Mouse (Mus musculus) neural tube, embryonic 14.5 days (tissue): Measurements from ENCODE around the gene Neurog1. TPM values are rescaled to one million over a fixed set of nuclear protein-coding genes. Genes with fewer than 3 reads are reported as not detected.

Source experiments
- ATAC-seq: fragments of 200-750 bp; cut with Nextera tagmentation; 2 replicates; pipeline ENCODE4 v1.8.0; 2017; ENCODE audit warnings: low read depth, mild to moderate bottlenecking, moderate TSS enrichment, moderate library complexity
- H3K27ac ChIP-seq: fragments of 300-500 bp; sonication (generic); 2 replicates; pipeline ENCODE4 v1.5.1; 2014; ENCODE audit warnings: low read depth, mild to moderate bottlenecking, control low read depth, low read length, moderate library complexity, mixed read lengths
- H3K27me3 ChIP-seq: fragments of 300-500 bp; sonication (generic); 2 replicates; pipeline ENCODE4 v1.6.1; 2014; ENCODE audit warnings: low read length; ENCODE audit not compliant: control insufficient read depth, insufficient read depth
- H3K36me3 ChIP-seq: fragments of 300-500 bp; sonication (generic); 2 replicates; pipeline ENCODE4 v1.6.1; 2014; ENCODE audit warnings: low read length, mixed read lengths; ENCODE audit not compliant: control insufficient read depth, insufficient read depth
- H3K4me1 ChIP-seq: fragments of 300-500 bp; sonication (generic); 2 replicates; pipeline ENCODE4 v1.6.1; 2014; ENCODE audit warnings: low read length; ENCODE audit not compliant: control insufficient read depth, insufficient read depth
- H3K4me2 ChIP-seq: fragments of 300-500 bp; sonication (generic); 2 replicates; pipeline ENCODE4 v1.6.1; 2014; ENCODE audit warnings: mild to moderate bottlenecking, low read depth, low read length, control low read depth
- H3K4me3 ChIP-seq: fragments of 300-500 bp; sonication (generic); 2 replicates; pipeline ENCODE4 v1.5.1; 2014; ENCODE audit warnings: low read depth, low read length, control low read depth, mixed read lengths
- H3K9ac ChIP-seq: fragments of 300-500 bp; sonication (generic); replicated peaks from 2 replicates; pipeline ENCODE4 v1.6.1; 2014; ENCODE audit warnings: low read depth, mild to moderate bottlenecking, control low read depth, low read length, mixed read lengths
- H3K9me3 ChIP-seq: fragments of 300-500 bp; sonication (generic); 2 replicates; pipeline ENCODE4 v1.6.1; 2016; ENCODE audit warnings: low read length; ENCODE audit not compliant: control insufficient read depth
- WGBS: fragments of 180-500 bp; shearing (Covaris S2); extraction: QIAGEN DNeasy Blood & Tissue Kit; methylation state at CpG from one replicate; pipeline ENCODE4 v1.1.7; 2014; 5-methylcytosine and 5-hydroxymethylcytosine counted together
- polyA plus RNA-seq: library from polyadenylated mRNA; unstranded; fragments of >200 nt; fragmentation: Nextera tagmentation; extraction: Ambion mirVana; gene quantifications from 2 replicates; pipeline ENCODE4 v1.2.1, GENCODE M21; 2014

Neurog1 gene
- polyA plus RNA-seq, 1 experiment from 2014 or later, result 0.16 TPM

- peak overlapping the region; percentile 39 for H3K4me2 ChIP-seq
These were observed 613 bp downstream of the Neurog1 start for GRCm38 (mm10) chr13:56251176-56251923.

GRCm38 (mm10) chr13:56250551-56251161, 1.3 kb downstream of the Neurog1 start:
- no peak for ATAC-seq
- no peaks in the 10 kb centered on the region for H3K9me3 ChIP-seq
- H3K4me1 ChIP-seq, result peaks cover 4% of the 10 kb centered on the region; the same call in 1 of the 2 replicates
- H3K4me3 ChIP-seq, result no peak overlapping the region
- 2% methylated on average over 14 of the region's 14 CpGs for WGBS
- H3K9ac ChIP-seq, result no peak overlapping the region
- H3K36me3 ChIP-seq, result no peaks in the 10 kb centered on the region
- no peak overlapping the region for H3K27ac ChIP-seq
- H3K27me3 ChIP-seq, result peaks cover 77% of the 10 kb centered on the region
- no peak overlapping the region for H3K4me2 ChIP-seq

More at GRCm38 (mm10) chr13:56251176-56251923, 613 bp downstream of the Neurog1 start:
- ATAC-seq, result no peak
- no peaks in the 10 kb centered on the region for H3K9me3 ChIP-seq
- WGBS, result under 1% methylated on average over 58 of the region's 59 CpGs
- H3K4me3 ChIP-seq, result peak overlapping the region; percentile 19
- no peak overlapping the region for H3K9ac ChIP-seq
- H3K27ac ChIP-seq, result no peak overlapping the region
- peaks cover 81% of the 10 kb centered on the region for H3K27me3 ChIP-seq
- H3K4me1 ChIP-seq, result peaks cover 4% of the 10 kb centered on the region; the same call in 1 of the 2 replicates
- no peaks in the 10 kb centered on the region for H3K36me3 ChIP-seq

- ATAC-seq, result no peak
- Histone ChIP-seq H3K4me3 (no peak overlapping the region), H3K36me3 (no peaks in the 10 kb centered on the region), H3K9me3 (no peaks in the 10 kb centered on the region), H3K4me1 (peaks cover 4% of the 10 kb centered on the region; the same call in 1 of the 2 replicates), H3K4me2 (no peak overlapping the region), H3K9ac (no peak overlapping the region), H3K27me3 (peaks cover 68% of the 10 kb centered on the region), H3K27ac (no peak overlapping the region)
- under 1% methylated on average over 13 of the region's 13 CpGs for WGBS
These were observed 2.2 kb downstream of the Neurog1 start for GRCm38 (mm10) chr13:56249593-56250341.

- H3K9me3 ChIP-seq, result no peaks in the 10 kb centered on the region
- H3K27ac ChIP-seq, result no peak overlapping the region
- H3K4me1 ChIP-seq, result no peaks in the 10 kb centered on the region
- H3K4me3 ChIP-seq, result no peak overlapping the region
- 84% methylated on average over 5 of the region's 5 CpGs for WGBS
- H3K9ac ChIP-seq, result no peak overlapping the region
- peaks cover 17% of the 10 kb centered on the region for H3K27me3 ChIP-seq
- no peak for ATAC-seq
- H3K36me3 ChIP-seq, result no peaks in the 10 kb centered on the region
- H3K4me2 ChIP-seq, result no peak overlapping the region
These were observed 8.9 kb downstream of the Neurog1 start for GRCm38 (mm10) chr13:56243104-56243503.

GRCm38 (mm10) chr13:56240012-56240770, 11.8 kb downstream of the Neurog1 start:
- WGBS, result 60% methylated on average over 16 of the region's 16 CpGs
- Histone ChIP-seq H3K36me3 (no peaks in the 10 kb centered on the region), H3K27me3 (no peaks in the 10 kb centered on the region), H3K4me2 (no peak overlapping the region), H3K4me3 (no peak overlapping the region), H3K9ac (no peak overlapping the region), H3K9me3 (no peaks in the 10 kb centered on the region), H3K4me1 (no peaks in the 10 kb centered on the region), H3K27ac (no peak overlapping the region)
- no peak for ATAC-seq

- H3K36me3 ChIP-seq, result no peaks in the 10 kb centered on the region
- ATAC-seq, result no peak
- no peaks in the 10 kb centered on the region for H3K4me1 ChIP-seq
- H3K4me3 ChIP-seq, result no peak overlapping the region
- H3K4me2 ChIP-seq, result no peak overlapping the region
- H3K9me3 ChIP-seq, result no peaks in the 10 kb centered on the region
- WGBS, result 79% methylated on average over 10 of the region's 10 CpGs
- no peaks in the 10 kb centered on the region for H3K27me3 ChIP-seq
- H3K9ac ChIP-seq, result no peak overlapping the region
- no peak overlapping the region for H3K27ac ChIP-seq
These were observed 14.1 kb downstream of the Neurog1 start for GRCm38 (mm10) chr13:56237905-56238304.

- H3K4me2 ChIP-seq, result no peak overlapping the region
- no peaks in the 10 kb centered on the region for H3K36me3 ChIP-seq
- no peaks in the 10 kb centered on the region for H3K9me3 ChIP-seq
- H3K27ac ChIP-seq, result no peak overlapping the region
- H3K27me3 ChIP-seq, result no peaks in the 10 kb centered on the region
- no peak overlapping the region for H3K4me3 ChIP-seq
- H3K9ac ChIP-seq, result no peak overlapping the region
- ATAC-seq, result no peak
- 16% methylated on average over 7 of the region's 7 CpGs for WGBS
- no peaks in the 10 kb centered on the region for H3K4me1 ChIP-seq
These were observed 15.8 kb downstream of the Neurog1 start for GRCm38 (mm10) chr13:56236194-56236593.

- Histone ChIP-seq H3K9me3 (no peaks in the 10 kb centered on the region), H3K4me2 (no peak overlapping the region), H3K4me1 (0 out of 2 replicates have a peak, but pooled peaks cover 6% of the 10 kb centered on the region), H3K4me3 (no peak overlapping the region), H3K9ac (no peak overlapping the region), H3K27ac (no peak overlapping the region), H3K27me3 (peaks cover 9% of the 10 kb centered on the region), H3K36me3 (no peaks in the 10 kb centered on the region)
- ATAC-seq, result no peak
- WGBS, result 5% methylated on average over 7 of the region's 7 CpGs
These were observed 23.2 kb downstream of the Neurog1 start for GRCm38 (mm10) chr13:56228790-56229189.
